Mouse (Mus musculus) CH12.LX (cell line): Measurements from ENCODE around the gene Mms22l.

ENCODE experiments used
- CHD1 ChIP-seq: IDR thresholded peaks from 2 replicates; pipeline ENCODE4 v1.6.1; 2012; ENCODE audit warnings: low read depth, low read length, improper control_type of control experiment, inconsistent platforms
- E2F4 ChIP-seq: IDR thresholded peaks from 2 replicates; pipeline ENCODE4 v1.6.1; 2011; ENCODE audit warnings: low read depth, low read length, improper control_type of control experiment; ENCODE audit not compliant: insufficient replicate concordance
- ELF1 ChIP-seq: IDR thresholded peaks from 2 replicates; pipeline ENCODE4 v1.6.1; 2014; ENCODE audit warnings: low read depth, mild to moderate bottlenecking, inconsistent platforms, low read length, improper control_type of control experiment
- HCFC1 ChIP-seq: IDR thresholded peaks from 2 replicates; pipeline ENCODE4 v1.6.1; 2012; ENCODE audit warnings: low read depth, mild to moderate bottlenecking, inconsistent platforms, low read length, improper control_type of control experiment
- RCOR1 ChIP-seq: conservative IDR thresholded peaks from 2 replicates; pipeline ENCODE4 v1.6.1; 2012; ENCODE audit warnings: low read depth, mild to moderate bottlenecking, inconsistent platforms, low read length, improper control_type of control experiment
- USF1 ChIP-seq: IDR thresholded peaks from 2 replicates; pipeline ENCODE4 v1.6.1; 2014; ENCODE audit warnings: low read depth, mild to moderate bottlenecking, inconsistent platforms, low read length, improper control_type of control experiment
- ZC3H11A ChIP-seq: IDR thresholded peaks from 2 replicates; pipeline ENCODE4 v1.6.1; 2012; ENCODE audit warnings: low read depth, mild to moderate bottlenecking, inconsistent platforms, low read length, improper control_type of control experiment
- ZMIZ1 ChIP-seq: IDR thresholded peaks from 2 replicates; pipeline ENCODE4 v1.6.1; 2012; ENCODE audit warnings: low read depth, mild to moderate bottlenecking, inconsistent platforms, low read length, improper control_type of control experiment
- ZNF384 ChIP-seq: IDR thresholded peaks from 2 replicates; pipeline ENCODE4 v1.6.1; 2012; ENCODE audit warnings: low read depth, low read length, improper control_type of control experiment, inconsistent platforms

DNA sequence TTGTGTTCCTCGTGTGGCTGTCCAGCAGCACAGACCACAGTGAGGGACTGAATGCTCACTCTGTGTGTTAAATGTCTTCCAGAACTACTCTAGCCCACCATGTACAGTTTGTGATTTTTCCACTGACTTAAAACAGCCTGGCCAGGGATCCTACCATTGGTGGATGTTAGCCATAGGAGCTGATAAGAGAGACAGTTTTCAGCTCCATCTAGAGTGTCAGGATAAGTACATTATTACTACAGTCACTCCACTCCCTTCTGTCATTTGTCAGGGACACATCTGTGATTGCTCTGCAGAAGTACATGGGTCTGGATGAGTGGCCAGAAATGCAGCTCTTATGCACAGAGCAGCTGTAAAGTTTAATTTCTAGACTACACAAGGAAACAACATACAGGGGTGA is 131.6 kb downstream of the Mms22l start:
- TF ChIP-seq USF1 (no peak), RCOR1 (no peak), CHD1 (no peak), ZC3H11A (no peak), HCFC1 (no peak), ELF1 (no peak), ZNF384 (no peak), E2F4 (no peak), ZMIZ1 (no peak)
